Mouse (Mus musculus) spleen, adult 2 months (tissue): ENCODE measurements at regions not wholly inside any gene's neighbourhood (a gene's known extent, or its start where the extent isn't known, plus 50 kb on each side); places are given as distances from the start of the nearest gene placed in this dataset.
A peak's percentile ranks its signal among the peaks of the same experiment; 100 is the strongest.

Experiments
- DNase-seq, 2 experiments: peaks; one replicate each; pipeline versions ENCODE4 v3.0.0 to v3.0.0-alpha.2; 2012 to 2021; ENCODE audit warnings: low spot score in 2 of 2, low read depth in 1 of 2
- H3K27ac ChIP-seq: fragments of 200-500 bp; 2 replicates; pipeline ENCODE4 v1.5.1; 2012; ENCODE audit warnings: low read length, inconsistent platforms; ENCODE audit not compliant: insufficient read depth
- H3K27me3 ChIP-seq: fragments of 200-500 bp; 2 replicates; pipeline ENCODE4 v1.6.1; 2012; ENCODE audit warnings: mild to moderate bottlenecking, moderate library complexity, low read length, inconsistent platforms; ENCODE audit not compliant: control insufficient read depth, insufficient read depth
- H3K36me3 ChIP-seq: fragments of 200-500 bp; 2 replicates; pipeline ENCODE4 v1.6.1; 2012; ENCODE audit warnings: mild to moderate bottlenecking, low read length, inconsistent platforms; ENCODE audit not compliant: control insufficient read depth, insufficient read depth
- H3K4me1 ChIP-seq: fragments of 200-500 bp; 2 replicates; pipeline ENCODE4 v1.6.1; 2011; ENCODE audit warnings: inconsistent platforms; ENCODE audit not compliant: control insufficient read depth, insufficient read depth, insufficient read length
- H3K4me3 ChIP-seq: fragments of 200-500 bp; 2 replicates; pipeline ENCODE4 v1.5.1; 2011; ENCODE audit warnings: mild to moderate bottlenecking, inconsistent platforms; ENCODE audit not compliant: insufficient read depth, insufficient read length; ENCODE audit errors: extremely low read depth
- CTCF ChIP-seq: fragments of 200-500 bp; IDR thresholded peaks from 2 replicates; pipeline ENCODE4 v1.5.1; 2011; ENCODE audit warnings: mild to moderate bottlenecking, inconsistent platforms; ENCODE audit not compliant: insufficient read depth, insufficient read length, insufficient replicate concordance; ENCODE audit errors: extremely low read depth
- POLR2A ChIP-seq: fragments of 200-500 bp; IDR thresholded peaks from 2 replicates; pipeline ENCODE4 v1.6.1; 2011; ENCODE audit warnings: low read depth, low read length, inconsistent platforms
- WGBS: fragments of 180-500 bp; shearing (Covaris S2); methylation state at CpG from one replicate; pipeline ENCODE4 v1.1.7; 2018; 5-methylcytosine and 5-hydroxymethylcytosine counted together

- Histone ChIP-seq H3K36me3 (no peaks in the 10 kb centered on the region), H3K27me3 (no peaks in the 10 kb centered on the region), H3K27ac (no peak overlapping the region), H3K4me1 (peaks cover 13% of the 10 kb centered on the region; the same call in 1 of the 2 replicates), H3K4me3 (no peak overlapping the region)
- DNase-seq = no peak
- TF ChIP-seq POLR2A = no peak
- WGBS = 87% methylated on average over 2 of the region's 2 CpGs
Measured at GRCm38 (mm10) chr9:61695821-61696220, 218.5 kb downstream of the Rplp1 start.

DNA sequence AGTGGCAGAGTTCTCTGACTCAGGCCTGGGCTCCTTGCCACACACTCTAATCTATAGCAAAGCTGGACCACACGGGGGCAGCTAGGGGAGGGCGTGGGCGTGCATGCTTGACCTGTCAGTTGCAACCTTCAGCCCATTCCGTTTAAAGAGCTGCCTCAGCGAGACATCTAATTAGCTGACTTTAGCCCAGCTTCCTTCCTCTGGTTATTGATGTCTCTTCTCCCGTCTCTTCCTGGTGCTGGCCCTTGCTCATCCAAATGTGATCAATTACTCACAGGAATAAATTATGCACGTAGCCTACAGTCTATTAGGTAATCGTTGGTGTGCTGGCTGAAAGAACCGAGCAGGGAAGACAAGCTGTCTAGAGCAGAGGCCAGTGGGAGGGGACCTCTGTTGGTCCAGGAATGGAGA lies 219.0 kb downstream of the Rplp1 start:
- Histone ChIP-seq H3K27ac (no peak overlapping the region), H3K4me3 (no peak overlapping the region), H3K36me3 (no peaks in the 10 kb centered on the region), H3K27me3 (no peaks in the 10 kb centered on the region), H3K4me1 (peaks cover 13% of the 10 kb centered on the region; the same call in 1 of the 2 replicates)
- TF ChIP-seq CTCF = peak; percentile 29; the same call in 1 of the 2 replicates
- no peak for TF ChIP-seq POLR2A
- peak in 1 of 2 experiments; percentile 52 for DNase-seq
- WGBS = 26% methylated on average over 9 of the region's 9 CpGs

DNA sequence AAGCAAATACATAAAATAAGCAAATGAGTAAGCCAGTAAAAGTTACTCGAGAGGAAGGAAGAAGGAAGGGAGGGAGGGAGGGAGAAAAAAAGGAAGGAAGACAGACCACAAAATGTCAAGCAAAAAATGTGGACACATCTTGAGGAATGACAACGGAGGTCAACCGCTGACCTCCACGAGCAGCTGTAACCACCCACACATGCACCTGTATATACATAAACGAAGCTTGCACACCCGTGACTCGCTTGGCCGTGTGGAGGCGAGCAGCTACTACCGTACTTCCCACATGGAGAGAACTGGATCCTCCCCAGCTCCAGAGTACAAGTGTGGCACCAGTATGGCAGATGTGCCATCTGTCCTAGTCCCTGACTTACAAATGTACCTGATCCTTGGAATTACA lies 220.1 kb downstream of the Rplp1 start:
- DNase-seq = no peak
- 25% methylated on average over 10 of the region's 10 CpGs for WGBS
- no peak overlapping the region for H3K27ac ChIP-seq
- no peaks in the 10 kb centered on the region for H3K27me3 ChIP-seq
- TF ChIP-seq POLR2A (no peak), CTCF (no peak)
- no peaks in the 10 kb centered on the region for H3K36me3 ChIP-seq
- H3K4me3 ChIP-seq = no peak overlapping the region
- peaks cover 13% of the 10 kb centered on the region; the same call in 1 of the 2 replicates for H3K4me1 ChIP-seq

GRCm38 (mm10) chr9:61690786-61691185 lies 223.6 kb downstream of the Rplp1 start:
- Histone ChIP-seq H3K4me1 (peaks cover 13% of the 10 kb centered on the region; the same call in 1 of the 2 replicates), H3K36me3 (no peaks in the 10 kb centered on the region), H3K27me3 (no peaks in the 10 kb centered on the region), H3K4me3 (no peak overlapping the region), H3K27ac (no peak overlapping the region)
- TF ChIP-seq POLR2A = no peak
- no peak for TF ChIP-seq CTCF
- no peak for DNase-seq
- WGBS = 86% methylated on average over 3 of the region's 3 CpGs

- Histone ChIP-seq H3K27me3 (no peaks in the 10 kb centered on the region), H3K27ac (no peak overlapping the region), H3K36me3 (no peaks in the 10 kb centered on the region), H3K4me1 (peaks cover 6% of the 10 kb centered on the region; the same call in 1 of the 2 replicates), H3K4me3 (no peak overlapping the region)
- TF ChIP-seq POLR2A = no peak
- no peak for TF ChIP-seq CTCF
- no peak for DNase-seq
- 92% methylated on average over 7 of the region's 7 CpGs for WGBS
Measured at GRCm38 (mm10) chr9:61689939-61690338, 224.4 kb downstream of the Rplp1 start.

- DNase-seq = no peak
- H3K4me3 ChIP-seq = no peak overlapping the region
- H3K27ac ChIP-seq = no peak overlapping the region
- H3K4me1 ChIP-seq = peaks cover 4% of the 10 kb centered on the region; the same call in 1 of the 2 replicates
- TF ChIP-seq CTCF = no peak
- TF ChIP-seq POLR2A = no peak
- 84% methylated on average over 5 of the region's 5 CpGs for WGBS
- no peaks in the 10 kb centered on the region for H3K36me3 ChIP-seq
- H3K27me3 ChIP-seq = no peaks in the 10 kb centered on the region
Measured at GRCm38 (mm10) chr9:61689516-61689915, 224.8 kb downstream of the Rplp1 start.

GRCm38 (mm10) chr9:61683557-61683956 lies 230.8 kb downstream of the Rplp1 start:
- Histone ChIP-seq H3K27me3 (no peaks in the 10 kb centered on the region), H3K36me3 (no peaks in the 10 kb centered on the region), H3K4me3 (no peak overlapping the region), H3K4me1 (peaks cover 40% of the 10 kb centered on the region), H3K27ac (no peak overlapping the region)
- no peak for TF ChIP-seq CTCF
- no peak for TF ChIP-seq POLR2A
- WGBS = 88% methylated on average over 4 of the region's 4 CpGs
- DNase-seq = no peak
